Mouse (Mus musculus): ENCODE measurements around the gene Cdh22. TPM values are rescaled to one million over a fixed set of nuclear protein-coding genes. Genes with fewer than 3 reads are reported as not detected.

Cdh22 gene
- polyA plus RNA-seq, 1 experiment from 2014 or later: 9.4 TPM

DNA sequence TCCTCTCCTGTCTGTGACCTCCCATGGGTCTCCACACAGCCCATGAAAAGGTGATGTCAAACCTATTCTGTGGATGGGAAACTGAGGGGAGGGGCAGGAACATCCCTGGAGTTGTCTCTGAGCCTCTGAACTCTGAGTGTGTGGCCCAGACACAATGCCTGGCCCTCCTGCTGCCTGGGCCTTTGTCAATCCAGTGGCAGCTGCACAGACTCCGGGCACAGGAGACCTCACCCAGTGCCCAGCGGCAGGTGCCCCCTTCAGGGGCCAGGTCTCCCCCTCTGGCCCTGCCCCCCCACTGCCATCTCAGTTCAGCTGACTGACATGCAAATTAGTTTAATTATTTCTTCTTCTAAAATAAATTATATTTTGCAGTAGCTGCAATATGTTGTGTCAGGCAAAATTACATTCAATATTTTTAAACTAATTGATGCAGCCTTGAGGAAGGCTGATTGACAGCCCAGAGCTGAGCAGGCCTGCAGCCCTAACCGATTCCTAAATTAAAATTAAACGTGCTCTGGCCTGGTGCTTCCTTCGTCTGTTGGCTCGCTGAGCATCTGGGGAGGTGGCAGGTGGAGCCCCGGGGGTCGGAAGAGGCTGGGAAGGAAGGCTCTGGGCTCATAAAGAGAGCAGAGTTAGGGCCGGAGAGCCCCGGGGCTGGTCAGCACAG is 107.6 kb downstream of the Cdh22 start:
- 0 out of 2 replicates have a peak overlapping the region, but pooled peaks have one; percentile 5 for H3K9ac ChIP-seq
- H3K27ac ChIP-seq: peak overlapping the region; percentile 44
- H3K4me1 ChIP-seq (replicated peaks): peaks cover 54% of the 10 kb centered on the region
- 0 out of 2 replicates have a peak, but pooled peaks cover 28% of the 10 kb centered on the region for H3K27me3 ChIP-seq
- ATAC-seq (ENCODE audit: low FRiP score): no peak
- no peak overlapping the region for H3K4me3 ChIP-seq
- no peak overlapping the region for H3K4me2 ChIP-seq
- peaks cover 5% of the 10 kb centered on the region for H3K36me3 ChIP-seq
- 18% methylated on average over 10 of the region's 10 CpGs for WGBS
- no peaks in the 10 kb centered on the region for H3K9me3 ChIP-seq

DNA sequence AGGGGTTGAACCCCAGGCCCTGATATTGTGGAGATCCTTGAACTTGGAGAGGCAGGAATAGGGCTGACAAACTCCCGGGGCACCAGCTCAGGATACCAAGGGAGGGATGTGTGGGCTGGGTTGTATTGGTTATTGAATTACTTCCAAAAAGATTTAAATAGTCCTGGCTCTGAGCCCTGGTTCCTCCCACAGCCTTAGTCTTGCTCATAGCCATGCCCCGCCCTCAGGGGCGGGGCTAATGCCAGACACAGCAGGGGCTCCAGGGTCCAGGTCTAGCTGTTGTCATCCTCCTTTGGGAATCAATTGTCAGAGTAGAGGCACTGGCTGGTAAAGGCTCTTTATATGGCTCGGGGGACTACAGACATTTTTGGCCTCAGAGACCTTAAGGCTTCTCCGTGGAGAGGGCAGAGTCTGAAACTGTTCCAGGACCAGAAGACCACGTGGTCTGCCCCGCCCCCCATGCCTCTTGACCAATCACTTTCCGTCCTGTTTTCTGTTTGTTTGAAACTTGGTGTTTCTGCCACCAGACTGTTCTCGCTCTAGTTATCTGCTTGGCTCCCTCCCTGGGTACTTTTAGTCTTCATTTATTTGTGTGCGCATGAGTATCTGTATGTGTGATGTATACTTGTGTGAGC is 113.3 kb downstream of the Cdh22 start:
- Histone ChIP-seq H3K4me2 (no peak overlapping the region), H3K36me3 (peaks cover 5% of the 10 kb centered on the region), H3K27ac (peak overlapping the region; percentile 64), H3K9me3 (no peaks in the 10 kb centered on the region), H3K9ac (0 out of 2 replicates have a peak overlapping the region, but pooled peaks have one; percentile 4), H3K27me3 (peaks cover 37% of the 10 kb centered on the region), H3K4me1 (replicated peaks) (peaks cover 48% of the 10 kb centered on the region), H3K4me3 (no peak overlapping the region)
- 34% methylated on average over 10 of the region's 10 CpGs for WGBS
- peak; percentile 18; the same call in 1 of the 2 replicates for ATAC-seq (ENCODE audit: low FRiP score)

DNA sequence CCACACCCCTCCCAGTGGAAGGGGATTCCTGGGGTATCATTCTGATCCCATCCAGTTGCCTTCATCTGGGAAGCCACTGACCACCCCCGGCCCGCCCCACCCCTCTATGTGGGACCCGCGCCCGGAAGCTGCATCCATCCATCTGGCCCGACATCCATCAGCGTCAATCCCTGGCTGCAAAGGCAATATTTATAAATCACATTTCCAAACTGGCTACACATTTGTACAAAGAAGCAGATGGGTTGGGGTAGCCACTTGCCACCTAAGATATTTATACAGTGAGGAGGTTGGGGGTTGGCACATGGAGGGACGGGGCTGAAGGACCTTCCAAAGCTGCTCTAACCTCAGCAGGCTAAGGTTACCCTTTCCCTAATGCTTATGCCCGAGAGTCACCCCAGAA is 113.9 kb downstream of the Cdh22 start:
- peak; percentile 53; the same call in 1 of the 2 replicates for ATAC-seq (ENCODE audit: low FRiP score)

DNA sequence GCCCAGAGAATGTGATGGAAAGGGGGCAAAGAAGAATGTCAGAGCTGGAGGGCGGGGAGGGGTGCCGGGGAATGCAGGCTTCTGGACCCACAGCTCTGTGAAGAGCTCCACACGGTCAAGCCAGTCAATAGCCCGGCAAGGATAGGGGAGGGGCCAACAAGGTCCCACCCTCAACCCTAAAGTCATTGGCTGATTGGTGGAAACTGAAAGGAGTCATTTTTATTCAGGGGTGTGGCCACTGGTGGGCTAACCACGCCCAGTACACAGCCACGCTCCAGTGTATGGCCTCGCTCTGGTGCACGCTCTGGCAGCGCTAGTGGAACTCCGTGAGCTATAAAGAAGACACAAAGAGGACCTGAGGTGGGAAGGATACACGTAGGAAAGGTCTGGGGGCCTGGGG is 120.9 kb downstream of the Cdh22 start:
- peaks cover 92% of the 10 kb centered on the region for H3K27me3 ChIP-seq
- 0 out of 2 replicates have a peak, but pooled peaks have one; percentile 18 for ATAC-seq (ENCODE audit: low FRiP score)
- no peak overlapping the region for H3K27ac ChIP-seq
- WGBS: 23% methylated on average over 11 of the region's 11 CpGs
- no peak overlapping the region for H3K4me3 ChIP-seq
- peaks cover 39% of the 10 kb centered on the region for H3K4me1 ChIP-seq (replicated peaks)
- H3K4me2 ChIP-seq: no peak overlapping the region
- H3K36me3 ChIP-seq: no peaks in the 10 kb centered on the region
- H3K9ac ChIP-seq: no peak overlapping the region
- H3K9me3 ChIP-seq: no peaks in the 10 kb centered on the region

More for the DNA sequence above, 113.9 kb downstream of the Cdh22 start:
- 67% methylated on average over 9 of the region's 9 CpGs for WGBS
- Histone ChIP-seq H3K4me3 (no peak overlapping the region), H3K27me3 (peaks cover 37% of the 10 kb centered on the region), H3K4me1 (replicated peaks) (peaks cover 47% of the 10 kb centered on the region), H3K27ac (peak overlapping the region; percentile 64), H3K36me3 (peaks cover 5% of the 10 kb centered on the region), H3K9ac (0 out of 2 replicates have a peak overlapping the region, but pooled peaks have one; percentile 4), H3K4me2 (no peak overlapping the region), H3K9me3 (no peaks in the 10 kb centered on the region)

DNA sequence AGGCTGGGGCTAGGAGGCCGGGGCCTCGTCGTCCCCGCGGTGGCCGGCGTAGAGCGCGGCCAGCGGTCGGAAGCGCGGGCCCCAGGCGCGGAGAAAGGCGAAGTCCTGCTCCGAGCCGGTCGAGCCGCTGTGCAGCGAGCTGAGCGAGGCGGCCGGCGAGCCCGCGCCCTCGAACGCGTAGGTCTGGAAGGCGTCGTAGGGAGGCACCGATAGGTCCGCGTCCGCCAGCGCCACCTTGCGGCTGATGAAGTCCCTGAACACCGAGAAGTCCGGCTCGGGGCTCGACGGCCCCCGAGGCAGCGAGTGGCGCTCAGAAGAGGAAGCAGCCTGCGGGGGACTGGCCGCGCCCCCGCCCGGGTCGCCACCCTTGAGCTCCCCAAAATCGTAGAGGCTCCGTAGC is 122.5 kb downstream of the Cdh22 start:
- H3K4me3 ChIP-seq: no peak overlapping the region
- ATAC-seq (ENCODE audit: low FRiP score): peak; percentile 49
- no peak overlapping the region for H3K9ac ChIP-seq
- H3K9me3 ChIP-seq: no peaks in the 10 kb centered on the region
- no peaks in the 10 kb centered on the region for H3K36me3 ChIP-seq
- H3K4me1 ChIP-seq (replicated peaks): peaks cover 38% of the 10 kb centered on the region
- WGBS: 2% methylated on average over 54 of the region's 54 CpGs
- H3K4me2 ChIP-seq: peak overlapping the region; percentile 20
- peaks cover 91% of the 10 kb centered on the region for H3K27me3 ChIP-seq
- no peak overlapping the region for H3K27ac ChIP-seq

DNA sequence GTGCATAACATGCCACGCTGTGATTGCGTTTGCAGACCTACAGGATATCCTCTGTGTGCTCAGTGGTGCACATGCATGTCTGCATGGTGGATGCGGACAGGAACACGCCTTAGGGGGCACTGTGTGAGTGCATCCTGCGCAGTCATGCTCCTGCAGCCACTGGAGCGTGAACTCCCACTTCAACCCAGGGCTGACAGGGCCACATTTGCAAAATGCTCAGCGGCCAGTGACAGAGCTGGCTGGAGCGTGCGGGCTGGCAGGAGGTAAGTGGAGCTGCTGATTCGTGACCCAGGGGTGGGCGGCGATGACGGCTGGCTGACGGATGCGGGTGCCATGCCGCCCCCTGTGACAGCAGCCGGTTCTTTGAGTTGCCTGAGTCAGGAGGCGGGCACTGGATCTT is 128.1 kb downstream of the Cdh22 start:
- Histone ChIP-seq H3K4me1 (replicated peaks) (peaks cover 39% of the 10 kb centered on the region), H3K9ac (no peak overlapping the region; the same call in 1 of the 2 replicates), H3K36me3 (no peaks in the 10 kb centered on the region), H3K4me3 (no peak overlapping the region), H3K9me3 (no peaks in the 10 kb centered on the region), H3K4me2 (peak overlapping the region; percentile 16; the same call in 1 of the 2 replicates), H3K27me3 (peaks cover 55% of the 10 kb centered on the region), H3K27ac (no peak overlapping the region)
- WGBS: 14% methylated on average over 18 of the region's 18 CpGs
- peak; percentile 44 for ATAC-seq (ENCODE audit: low FRiP score)

DNA sequence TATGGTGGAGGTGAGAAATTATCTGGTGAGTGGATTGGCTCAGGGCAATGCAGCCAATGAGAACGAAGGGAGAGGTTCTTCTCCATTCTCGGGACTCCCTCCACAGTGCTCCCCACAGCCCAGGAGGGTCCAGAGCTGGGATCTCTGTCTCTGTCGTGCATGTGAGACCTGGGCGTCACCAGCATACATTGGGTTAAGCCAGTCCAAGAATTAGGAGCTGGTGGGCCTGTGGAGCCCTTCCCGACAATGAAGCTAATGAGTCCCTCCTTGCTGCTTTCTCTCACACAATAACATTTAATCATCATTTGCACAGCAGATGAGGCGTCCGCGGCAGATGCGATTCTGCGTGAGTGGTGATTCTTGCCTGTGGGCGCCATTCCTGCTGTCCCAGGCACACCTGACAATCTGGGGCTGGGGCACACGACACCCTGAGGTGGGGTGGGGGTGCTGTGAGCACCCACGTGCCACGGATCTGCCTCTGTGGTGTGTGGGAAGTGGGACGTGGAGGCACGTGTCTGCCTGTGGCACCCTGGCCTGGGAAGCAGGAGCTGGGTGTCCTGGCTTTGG is 129.1 kb downstream of the Cdh22 start:
- Histone ChIP-seq H3K4me2 (no peak overlapping the region), H3K9me3 (no peaks in the 10 kb centered on the region), H3K9ac (peak overlapping the region; percentile 29; the same call in 1 of the 2 replicates), H3K4me3 (no peak overlapping the region), H3K27ac (peak overlapping the region; percentile 80), H3K36me3 (no peaks in the 10 kb centered on the region), H3K4me1 (replicated peaks) (peaks cover 46% of the 10 kb centered on the region), H3K27me3 (peaks cover 49% of the 10 kb centered on the region)
- peak; percentile 21; the same call in 1 of the 2 replicates for ATAC-seq (ENCODE audit: low FRiP score)
- WGBS: 57% methylated on average over 16 of the region's 16 CpGs

DNA sequence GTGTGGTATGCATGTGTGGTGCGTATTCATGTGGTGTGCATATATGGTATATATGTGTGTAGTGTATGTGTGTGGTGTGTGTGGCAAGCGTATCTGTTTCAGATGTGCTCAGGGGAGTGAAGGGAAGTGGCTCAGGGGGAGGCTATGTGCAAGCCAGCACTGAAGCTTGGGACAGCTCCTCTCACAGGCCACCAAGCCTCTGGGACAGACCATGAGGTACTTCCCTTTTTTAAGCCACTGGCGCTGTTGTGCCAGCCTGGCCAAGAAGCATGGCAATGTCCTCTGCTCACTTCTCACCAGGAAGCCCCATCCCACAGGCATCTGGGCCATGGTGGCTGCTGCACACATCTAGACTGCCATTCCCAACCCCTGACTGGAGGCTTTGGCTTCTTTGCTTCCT is 131.7 kb downstream of the Cdh22 start:
- Histone ChIP-seq H3K4me2 (no peak overlapping the region), H3K36me3 (no peaks in the 10 kb centered on the region), H3K27me3 (peaks cover 44% of the 10 kb centered on the region), H3K27ac (no peak overlapping the region), H3K4me3 (no peak overlapping the region), H3K4me1 (replicated peaks) (peaks cover 64% of the 10 kb centered on the region), H3K9ac (no peak overlapping the region), H3K9me3 (no peaks in the 10 kb centered on the region)
- no peak for ATAC-seq (ENCODE audit: low FRiP score)
- 80% methylated on average over 3 of the region's 3 CpGs for WGBS

DNA sequence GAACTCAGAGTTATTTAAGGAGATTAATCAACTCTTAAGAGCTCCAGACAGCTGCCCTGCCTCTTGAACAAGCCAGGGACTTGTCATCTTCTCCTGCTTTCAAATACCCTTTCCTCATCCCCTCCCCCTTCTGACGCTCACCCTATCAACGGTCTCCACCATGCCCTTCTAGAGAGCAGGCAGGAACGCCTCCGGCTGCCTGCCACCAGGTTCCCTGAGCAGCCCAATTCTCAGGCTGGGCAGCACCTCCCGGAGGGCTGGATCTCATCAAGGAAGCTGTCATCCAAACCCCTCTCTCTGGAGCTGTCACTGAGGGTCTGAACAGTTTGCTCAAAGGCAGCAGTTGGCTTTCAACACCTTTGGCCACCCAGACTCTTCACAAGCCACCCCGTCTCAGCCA is 133.9 kb downstream of the Cdh22 start:
- Histone ChIP-seq H3K9ac (0 out of 2 replicates have a peak overlapping the region, but pooled peaks have one; percentile 51), H3K4me1 (replicated peaks) (peaks cover 66% of the 10 kb centered on the region), H3K4me2 (no peak overlapping the region), H3K4me3 (no peak overlapping the region), H3K27ac (no peak overlapping the region), H3K9me3 (no peaks in the 10 kb centered on the region), H3K27me3 (peaks cover 42% of the 10 kb centered on the region), H3K36me3 (no peaks in the 10 kb centered on the region)
- ATAC-seq (ENCODE audit: low FRiP score): no peak
- 16% methylated on average over 6 of the region's 6 CpGs for WGBS

DNA sequence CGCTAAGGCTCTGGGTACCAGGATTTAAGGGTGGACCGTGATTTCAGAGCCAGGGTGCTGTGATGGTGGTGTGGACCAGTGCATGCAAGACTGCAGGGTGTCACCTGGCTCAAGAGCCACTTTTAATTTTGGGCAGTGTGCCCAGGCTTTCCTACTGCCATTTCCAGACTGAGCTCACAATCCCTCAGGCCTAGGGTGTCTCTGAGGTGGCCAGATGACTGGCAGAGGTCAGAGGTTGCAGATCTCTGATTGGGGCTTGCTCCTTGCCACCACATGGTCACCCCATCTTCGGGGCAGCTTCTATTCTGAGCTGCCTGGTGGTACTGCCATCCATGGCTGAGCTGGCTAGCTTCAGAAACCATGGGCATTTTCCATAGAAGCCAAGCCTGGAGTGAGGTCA is 135.8 kb downstream of the Cdh22 start:
- Histone ChIP-seq H3K27ac (no peak overlapping the region), H3K27me3 (peaks cover 44% of the 10 kb centered on the region), H3K4me1 (replicated peaks) (peaks cover 68% of the 10 kb centered on the region), H3K4me3 (no peak overlapping the region), H3K4me2 (no peak overlapping the region), H3K9ac (no peak overlapping the region), H3K9me3 (no peaks in the 10 kb centered on the region), H3K36me3 (no peaks in the 10 kb centered on the region)
- WGBS: 83% methylated on average over 3 of the region's 3 CpGs
- ATAC-seq (ENCODE audit: low FRiP score): no peak

DNA sequence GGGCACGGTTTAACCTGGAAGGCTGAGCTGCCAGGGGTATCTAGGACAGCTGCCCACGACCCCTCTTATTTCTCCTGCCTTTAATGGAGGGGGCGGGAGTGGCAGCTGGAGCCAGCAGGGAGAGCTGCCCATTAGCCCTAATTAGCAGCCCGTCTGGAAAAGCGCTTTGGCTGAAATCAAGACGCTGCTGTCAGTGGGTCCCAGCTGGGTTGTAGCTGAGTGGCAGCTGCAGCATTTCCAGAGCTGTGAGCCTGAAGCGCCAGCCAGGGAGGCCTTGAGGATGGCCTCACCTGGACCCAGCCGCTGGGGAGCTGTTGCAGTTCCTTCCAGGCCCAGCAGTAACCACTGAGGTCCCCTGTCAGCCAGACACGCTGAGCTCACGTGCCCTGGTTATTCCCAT is 138.3 kb downstream of the Cdh22 start:
- WGBS: 10% methylated on average over 10 of the region's 10 CpGs
- Histone ChIP-seq H3K36me3 (no peaks in the 10 kb centered on the region), H3K27ac (peak overlapping the region; percentile 19; the same call in 1 of the 2 replicates), H3K4me1 (replicated peaks) (peaks cover 68% of the 10 kb centered on the region), H3K9me3 (no peaks in the 10 kb centered on the region), H3K27me3 (peaks cover 37% of the 10 kb centered on the region), H3K4me2 (no peak overlapping the region), H3K4me3 (no peak overlapping the region), H3K9ac (peak overlapping the region; percentile 35; the same call in 1 of the 2 replicates)
- peak; percentile 47; the same call in 1 of the 2 replicates for ATAC-seq (ENCODE audit: low FRiP score)

DNA sequence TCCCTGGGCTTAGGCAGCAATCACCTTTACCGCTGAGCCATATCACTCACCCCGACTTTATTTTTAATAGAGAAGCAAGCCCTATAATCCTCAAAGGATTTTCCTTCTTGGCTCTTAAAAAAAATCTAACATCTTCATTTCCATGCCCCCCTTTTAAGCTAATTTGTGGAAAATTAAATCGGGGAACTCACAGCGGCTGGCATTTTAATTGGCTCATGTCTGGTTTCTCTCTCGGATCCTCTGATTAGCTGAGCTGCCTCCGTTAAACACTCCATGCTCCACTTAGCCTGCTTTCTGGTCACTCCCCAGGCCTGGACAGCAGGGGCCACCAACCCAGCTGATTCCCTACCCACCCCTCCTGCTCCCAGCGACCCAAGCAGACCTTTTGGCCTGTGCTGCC is 142.3 kb downstream of the Cdh22 start:
- H3K27me3 ChIP-seq: peaks cover 17% of the 10 kb centered on the region
- no peaks in the 10 kb centered on the region for H3K36me3 ChIP-seq
- H3K9me3 ChIP-seq: no peaks in the 10 kb centered on the region
- H3K27ac ChIP-seq: no peak overlapping the region
- H3K4me2 ChIP-seq: no peak overlapping the region
- H3K4me3 ChIP-seq: no peak overlapping the region
- 60% methylated on average over 7 of the region's 7 CpGs for WGBS
- peaks cover 49% of the 10 kb centered on the region for H3K4me1 ChIP-seq (replicated peaks)
- ATAC-seq (ENCODE audit: low FRiP score): no peak
- no peak overlapping the region for H3K9ac ChIP-seq
